Mouse (Mus musculus): ENCODE results near the gene Npas4. TPM values are rescaled to one million over a fixed set of nuclear protein-coding genes. Genes with fewer than 3 reads are reported as not detected.
"Not testable (repeated sequence)": the region's sequence is repeated elsewhere in the genome, so short reads cannot be mapped to it uniquely, and the experiment has no call there.

The Npas4 gene
- polyA plus RNA-seq, 1 experiment from 2014 or later: 0.20 TPM

DNA sequence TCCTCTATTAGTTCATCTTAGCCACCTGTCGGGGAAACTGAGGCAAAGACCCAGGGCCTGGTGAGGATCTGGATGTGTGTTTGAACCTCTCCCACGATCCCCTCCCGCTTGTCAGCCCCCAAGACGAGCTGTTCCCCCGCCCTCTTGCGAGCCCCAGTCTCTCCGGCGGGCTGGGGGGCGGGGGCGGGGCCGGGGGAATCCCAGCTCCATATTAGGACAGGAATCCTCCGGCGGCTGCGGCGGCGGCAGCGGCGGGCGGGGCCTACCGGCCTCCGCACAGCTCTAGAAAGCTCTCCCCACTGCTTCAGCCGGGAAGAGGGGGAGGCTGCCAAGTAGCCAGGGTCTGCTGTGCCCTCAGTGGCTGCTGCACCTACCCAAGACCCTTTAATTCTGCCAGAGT is 600 bp upstream of the Npas4 start:
- under 1% methylated on average over 22 of the region's 22 CpGs for WGBS
- 0 out of 2 replicates have a peak, but pooled peaks have one; percentile 41 for ATAC-seq (ENCODE audit: low FRiP score, low read depth)
- Histone ChIP-seq H3K4me1 (peaks cover 16% of the 10 kb centered on the region; the same call in 1 of the 2 replicates), H3K4me3 (peak overlapping the region; percentile 46), H3K9ac (replicated peaks) (no peak overlapping the region), H3K27ac (replicated peaks) (no peak overlapping the region), H3K36me3 (no peaks in the 10 kb centered on the region), H3K4me2 (replicated peaks) (peak overlapping the region; percentile 57), H3K27me3 (peaks cover 93% of the 10 kb centered on the region), H3K9me3 (no peaks in the 10 kb centered on the region)

DNA sequence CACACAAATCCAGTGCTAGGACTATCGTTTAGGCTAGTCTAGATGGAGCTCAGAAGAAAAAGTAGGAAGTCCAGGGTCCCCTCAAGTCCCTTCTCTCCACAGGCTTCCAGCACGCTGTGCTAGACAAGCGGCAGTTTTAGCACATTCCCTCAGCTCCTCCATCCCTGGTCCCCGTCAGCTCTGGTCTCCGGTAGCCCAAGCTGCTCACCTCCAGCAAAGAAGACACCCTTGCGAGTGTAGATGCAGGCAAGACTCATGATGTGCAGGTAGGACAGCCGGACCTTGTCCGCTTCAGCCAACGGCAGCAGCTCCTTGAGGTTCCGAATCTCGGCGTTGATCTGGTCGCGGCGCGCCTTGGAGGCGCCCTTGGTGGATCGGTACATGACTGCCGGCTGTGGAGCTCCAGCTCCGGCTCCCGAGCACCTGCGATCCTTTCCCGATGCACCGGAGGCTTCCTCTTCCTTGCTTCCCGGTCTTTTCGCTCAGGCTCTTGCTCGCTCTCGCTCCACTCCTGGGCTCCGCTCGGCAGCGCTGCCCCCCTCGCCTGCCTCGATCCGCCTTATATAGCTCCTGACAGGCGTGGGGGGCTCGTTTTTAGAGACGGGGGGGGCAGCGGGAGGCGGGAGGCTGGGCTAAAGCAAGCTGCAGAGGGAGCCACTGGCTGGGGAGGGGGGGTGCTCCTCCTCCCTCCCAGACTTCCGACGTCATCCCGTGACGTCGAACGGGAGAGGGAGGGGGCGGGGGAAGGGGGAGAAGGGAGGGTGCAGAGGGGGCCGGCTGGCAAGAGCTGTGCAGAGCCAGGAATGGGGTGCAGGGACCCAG is 471 bp downstream of the Npas4 start:
- H3K27ac ChIP-seq (replicated peaks): no peak overlapping the region
- H3K9ac ChIP-seq (replicated peaks): peak overlapping the region; percentile 51
- H3K36me3 ChIP-seq: no peaks in the 10 kb centered on the region
- ATAC-seq (ENCODE audit: low FRiP score, low read depth): no peak
- peaks cover 16% of the 10 kb centered on the region; the same call in 1 of the 2 replicates for H3K4me1 ChIP-seq
- peak overlapping the region; percentile 46 for H3K4me3 ChIP-seq
- H3K4me2 ChIP-seq (replicated peaks): peak overlapping the region; percentile 57
- H3K9me3 ChIP-seq: no peaks in the 10 kb centered on the region
- WGBS: 15% methylated on average over 47 of the region's 47 CpGs
- H3K27me3 ChIP-seq: peaks cover 98% of the 10 kb centered on the region

DNA sequence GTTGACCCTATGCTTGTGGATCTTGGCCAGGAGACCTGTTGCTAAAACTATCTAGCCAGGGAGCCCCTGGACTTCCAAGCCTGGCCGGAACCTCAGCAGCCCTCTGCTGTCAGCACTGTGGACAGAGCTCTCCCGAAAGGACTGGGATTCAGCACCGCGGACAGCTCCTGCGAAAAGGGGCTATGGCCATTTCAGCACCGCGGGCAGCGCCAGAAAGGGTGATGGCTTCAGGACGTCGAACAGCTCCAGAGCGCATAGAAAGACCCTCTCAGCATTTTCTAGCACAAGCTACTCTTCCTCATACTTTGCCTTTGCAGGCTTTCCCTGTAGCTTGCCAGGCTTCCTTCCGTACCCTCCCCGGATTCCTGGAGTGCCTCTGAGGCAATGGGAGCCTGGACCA is 1.1 kb downstream of the Npas4 start:
- 2% methylated on average over 13 of the region's 13 CpGs for WGBS
- no peak for ATAC-seq (ENCODE audit: low FRiP score, low read depth)
- Histone ChIP-seq H3K4me1 (peaks cover 16% of the 10 kb centered on the region; the same call in 1 of the 2 replicates), H3K4me2 (replicated peaks) (peak overlapping the region; percentile 57), H3K27me3 (peaks cover 100% of the 10 kb centered on the region), H3K9me3 (no peaks in the 10 kb centered on the region), H3K36me3 (no peaks in the 10 kb centered on the region), H3K4me3 (peak overlapping the region; percentile 46), H3K9ac (replicated peaks) (no peak overlapping the region), H3K27ac (replicated peaks) (no peak overlapping the region)

DNA sequence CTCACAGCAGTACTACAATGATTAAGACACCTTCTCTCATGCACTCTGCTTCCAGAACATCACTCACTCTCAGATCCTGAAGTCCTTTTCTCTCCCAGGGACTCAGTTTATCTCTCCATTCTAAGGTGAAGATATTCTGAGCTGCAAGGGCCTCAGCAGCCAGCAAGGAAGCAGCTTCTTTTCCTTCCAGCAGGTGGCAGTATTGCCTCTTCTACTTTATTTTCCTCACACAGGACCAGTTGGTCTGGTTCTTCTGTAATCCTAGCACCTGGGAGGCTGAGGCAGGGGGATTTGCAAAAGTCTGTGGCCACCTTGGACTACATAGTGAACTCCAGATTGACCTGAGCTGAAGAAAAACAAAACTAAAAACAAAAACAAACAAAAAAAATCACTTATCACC is 8.3 kb downstream of the Npas4 start:
- ATAC-seq (ENCODE audit: low FRiP score, low read depth): no peak
- Histone ChIP-seq H3K4me3 (no peak overlapping the region), H3K27me3 (peaks cover 47% of the 10 kb centered on the region), H3K9ac (replicated peaks) (no peak overlapping the region), H3K4me2 (replicated peaks) (no peak overlapping the region), H3K36me3 (no peaks in the 10 kb centered on the region), H3K27ac (replicated peaks) (no peak overlapping the region), H3K4me1 (no peaks in the 10 kb centered on the region), H3K9me3 (no peaks in the 10 kb centered on the region)

DNA sequence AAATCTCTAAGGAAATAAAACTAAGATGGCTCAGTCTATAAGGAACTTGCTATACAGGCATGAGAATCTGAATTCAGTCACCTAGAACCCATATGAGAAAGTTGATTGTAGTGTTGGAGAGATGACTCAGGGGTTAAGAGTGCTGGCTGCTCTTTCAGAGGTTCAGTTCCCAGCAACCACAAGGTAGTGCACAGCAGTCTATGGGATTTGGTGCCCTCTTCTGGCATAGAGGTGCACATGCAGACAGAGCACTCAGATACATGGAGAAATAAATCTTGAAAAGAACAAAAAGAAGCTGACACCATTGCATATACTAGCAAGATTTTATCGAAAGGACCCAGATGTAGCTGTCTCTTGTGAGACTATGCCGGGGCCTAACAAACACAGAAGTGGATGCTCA is 21.9 kb downstream of the Npas4 start:
- H3K4me1 ChIP-seq: peaks cover 2% of the 10 kb centered on the region; the same call in 1 of the 2 replicates
- H3K36me3 ChIP-seq: peaks cover 36% of the 10 kb centered on the region
- H3K9ac ChIP-seq (replicated peaks): no peak overlapping the region
- WGBS: 92% methylated on average over 2 of the region's 2 CpGs
- H3K27ac ChIP-seq (replicated peaks): no peak overlapping the region
- no peaks in the 10 kb centered on the region for H3K9me3 ChIP-seq
- H3K4me2 ChIP-seq (replicated peaks): no peak overlapping the region
- no peak overlapping the region for H3K4me3 ChIP-seq
- no peak for ATAC-seq (ENCODE audit: low FRiP score, low read depth)
- no peaks in the 10 kb centered on the region for H3K27me3 ChIP-seq

DNA sequence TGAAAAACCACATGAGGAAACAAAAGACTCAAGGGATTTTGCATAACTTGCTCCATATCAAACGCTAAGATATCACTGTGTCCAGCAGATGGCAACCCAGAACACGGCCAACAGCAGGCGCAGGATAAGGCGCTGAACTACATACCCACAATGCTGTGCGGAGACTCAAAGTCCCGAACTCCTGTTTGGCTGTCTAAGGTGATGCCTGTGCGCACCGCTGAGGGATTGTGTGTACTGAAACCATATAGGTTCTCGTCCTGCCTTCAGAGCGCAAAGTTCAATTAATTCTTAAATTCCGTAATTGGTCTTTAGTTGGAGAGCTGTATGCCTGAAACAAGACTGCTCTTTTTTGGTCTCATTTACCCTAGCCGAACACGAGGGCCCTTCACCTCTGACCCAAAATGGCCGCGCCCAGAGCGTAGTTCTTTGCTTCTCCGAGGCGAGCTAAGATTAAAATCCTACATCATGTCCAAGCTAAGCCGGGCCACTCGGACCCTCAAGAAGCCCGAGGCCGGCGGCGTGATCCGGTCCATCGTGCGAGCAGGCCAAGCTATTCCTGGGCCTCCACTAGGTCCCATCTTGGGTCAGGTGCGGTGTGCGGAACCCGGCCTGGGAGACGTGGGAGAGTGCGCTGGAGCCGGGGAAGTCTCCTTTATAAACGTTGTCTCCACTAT is 28.1 kb downstream of the Npas4 start, which contains the start of gene Mrpl11:
Gene Mrpl11 (plus strand): TSS at position 220 of the 674 bp plus-strand sequence.
- Histone ChIP-seq H3K9ac (replicated peaks) (peak within 1 kb of the TSS; percentile 80), H3K27ac (replicated peaks) (peak within 1 kb of the TSS; percentile 78), H3K27me3 (peaks cover 5% of the 10 kb centered on the region; the same call in 1 of the 2 replicates), H3K4me2 (replicated peaks) (peak within 1 kb of the TSS; percentile 83), H3K4me1 (peaks cover 8% of the 10 kb centered on the region), H3K9me3 (no peaks in the 10 kb centered on the region), H3K36me3 (peaks cover 27% of the 10 kb centered on the region), H3K4me3 (peak within 1 kb of the TSS; percentile 85)
- WGBS: under 1% methylated on average over 34 of the region's 34 CpGs
- peak; percentile 94 for ATAC-seq (ENCODE audit: low FRiP score, low read depth)

DNA sequence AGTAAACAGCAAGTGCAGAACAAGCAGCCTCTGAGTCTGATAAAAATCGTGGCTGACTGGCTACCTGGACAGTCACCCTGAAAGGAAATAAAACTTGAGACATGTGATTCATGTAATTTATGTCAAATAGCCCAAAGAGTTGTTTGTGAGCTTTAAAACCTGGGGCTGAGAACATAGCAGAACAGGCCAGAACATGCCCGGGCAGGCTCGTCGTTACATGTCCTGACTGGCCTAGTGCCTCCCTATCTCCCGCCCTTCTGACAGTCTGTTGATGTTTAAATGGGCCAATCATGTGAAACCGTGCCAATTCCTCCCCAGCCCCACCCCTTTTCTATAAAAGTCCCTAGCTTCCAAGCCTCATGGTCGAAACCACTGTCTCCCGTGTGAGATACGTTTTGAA is 41.5 kb downstream of the Npas4 start:
- H3K9me3 ChIP-seq; H3K9ac ChIP-seq (replicated peaks); H3K4me3 ChIP-seq; H3K36me3 ChIP-seq; H3K27ac ChIP-seq (replicated peaks); H3K4me2 ChIP-seq (replicated peaks); H3K27me3 ChIP-seq; ATAC-seq (ENCODE audit: low FRiP score, low read depth); H3K4me1 ChIP-seq: not testable (repeated sequence)
- 87% methylated on average over 9 of the region's 9 CpGs for WGBS

DNA sequence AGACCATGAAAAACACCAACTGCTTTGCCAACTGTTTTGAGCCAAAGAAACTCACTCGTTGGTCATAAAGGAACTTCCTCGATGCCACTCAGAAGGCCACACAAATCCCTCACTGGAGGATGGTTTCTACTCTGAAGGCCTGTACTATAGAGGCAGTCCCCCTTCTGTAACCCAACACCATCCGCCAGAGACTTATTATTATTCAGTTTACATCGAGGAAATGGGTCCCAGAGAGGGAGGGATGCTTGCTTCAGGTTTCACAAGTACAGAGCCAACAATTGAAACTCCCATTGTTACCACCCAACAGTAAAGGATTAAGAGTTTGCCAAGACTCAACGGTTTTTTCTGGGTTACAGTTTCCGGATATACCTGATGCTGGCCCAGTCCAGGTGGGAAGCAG is 44.6 kb downstream of the Npas4 start:
- no peak for ATAC-seq (ENCODE audit: low FRiP score, low read depth)
- WGBS: 45% methylated on average over 6 of the region's 6 CpGs
- no peaks in the 10 kb centered on the region for H3K9me3 ChIP-seq
- H3K4me2 ChIP-seq (replicated peaks): no peak overlapping the region
- H3K4me3 ChIP-seq: no peak overlapping the region
- peaks cover 6% of the 10 kb centered on the region for H3K4me1 ChIP-seq
- no peak overlapping the region for H3K9ac ChIP-seq (replicated peaks)
- H3K27me3 ChIP-seq: peaks cover 22% of the 10 kb centered on the region
- H3K27ac ChIP-seq (replicated peaks): no peak overlapping the region
- no peaks in the 10 kb centered on the region for H3K36me3 ChIP-seq

DNA sequence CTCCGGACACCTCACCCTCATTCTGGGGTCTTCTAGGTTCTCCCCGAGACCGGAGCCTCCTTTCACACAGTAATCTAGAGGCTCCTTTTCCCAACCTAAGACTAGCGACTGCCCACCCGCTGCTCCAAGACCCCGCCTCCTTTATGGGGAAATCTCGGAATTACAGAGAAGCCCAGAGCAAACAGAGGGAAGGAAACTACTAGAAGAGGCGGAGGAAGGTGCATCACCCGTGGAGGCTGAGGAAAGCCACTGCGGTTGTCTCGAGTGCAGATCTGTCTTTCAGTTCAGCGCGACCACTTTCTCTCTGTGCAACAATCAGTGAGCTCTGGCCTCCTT is 46.9 kb downstream of the Npas4 start:
- Histone ChIP-seq H3K4me2 (replicated peaks) (peak overlapping the region; percentile 98), H3K4me1 (peaks cover 6% of the 10 kb centered on the region), H3K9me3 (no peaks in the 10 kb centered on the region), H3K9ac (replicated peaks) (peak overlapping the region; percentile 71), H3K27me3 (peaks cover 23% of the 10 kb centered on the region), H3K27ac (replicated peaks) (no peak overlapping the region), H3K4me3 (peak overlapping the region; percentile 68), H3K36me3 (no peaks in the 10 kb centered on the region)
- no peak for ATAC-seq (ENCODE audit: low FRiP score, low read depth)
- 9% methylated on average over 13 of the region's 13 CpGs for WGBS

DNA sequence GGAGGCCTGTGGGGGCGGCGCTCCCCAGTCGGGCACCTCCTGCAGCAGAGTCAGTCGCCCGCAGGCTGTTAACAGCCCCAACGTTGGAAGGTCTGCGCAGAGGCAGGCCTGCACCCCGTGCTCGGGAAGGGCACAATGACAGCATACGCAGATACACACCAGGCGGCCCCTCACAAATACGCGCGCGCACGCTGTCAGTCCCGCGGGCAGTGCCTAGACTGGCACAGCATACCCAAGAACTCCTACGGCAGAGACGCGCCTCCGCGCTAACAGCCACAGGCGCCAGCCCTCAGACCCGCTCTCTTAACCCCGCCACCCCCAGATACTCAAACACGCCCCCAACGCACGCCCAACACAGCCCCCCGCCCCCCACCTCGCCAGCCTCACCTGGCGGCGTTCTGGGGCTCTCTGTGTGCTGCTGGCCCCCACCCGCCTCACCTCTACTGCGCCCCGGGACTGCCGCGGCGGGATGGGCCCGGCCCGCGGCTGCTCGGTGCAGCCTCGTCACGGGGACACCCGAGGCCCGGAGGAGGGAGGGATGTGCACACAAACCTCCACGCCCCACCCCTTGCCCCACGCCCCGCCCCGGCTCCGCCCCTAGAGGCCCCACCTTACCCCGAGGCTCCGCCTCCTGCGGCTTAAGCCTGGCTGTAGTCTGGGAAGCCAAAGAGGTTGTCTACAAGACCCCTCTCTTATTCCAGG is 47.4 kb downstream of the Npas4 start, which contains the start of gene Peli3:
Gene Peli3 (minus strand): TSS at position 577 of the 702 bp plus-strand sequence.
- peak within 1 kb of the TSS; percentile 98 for H3K4me2 ChIP-seq (replicated peaks)
- peaks cover 23% of the 10 kb centered on the region for H3K27me3 ChIP-seq
- peak within 1 kb of the TSS; percentile 68 for H3K4me3 ChIP-seq
- H3K9ac ChIP-seq (replicated peaks): peak within 1 kb of the TSS; percentile 71
- H3K4me1 ChIP-seq: peaks cover 6% of the 10 kb centered on the region
- ATAC-seq (ENCODE audit: low FRiP score, low read depth): peak; percentile 96
- no peaks in the 10 kb centered on the region for H3K9me3 ChIP-seq
- H3K36me3 ChIP-seq: no peaks in the 10 kb centered on the region
- WGBS: under 1% methylated on average over 50 of the region's 55 CpGs
- peak within 1 kb of the TSS; percentile 30; the same call in 1 of the 2 replicates for H3K27ac ChIP-seq (replicated peaks)

DNA sequence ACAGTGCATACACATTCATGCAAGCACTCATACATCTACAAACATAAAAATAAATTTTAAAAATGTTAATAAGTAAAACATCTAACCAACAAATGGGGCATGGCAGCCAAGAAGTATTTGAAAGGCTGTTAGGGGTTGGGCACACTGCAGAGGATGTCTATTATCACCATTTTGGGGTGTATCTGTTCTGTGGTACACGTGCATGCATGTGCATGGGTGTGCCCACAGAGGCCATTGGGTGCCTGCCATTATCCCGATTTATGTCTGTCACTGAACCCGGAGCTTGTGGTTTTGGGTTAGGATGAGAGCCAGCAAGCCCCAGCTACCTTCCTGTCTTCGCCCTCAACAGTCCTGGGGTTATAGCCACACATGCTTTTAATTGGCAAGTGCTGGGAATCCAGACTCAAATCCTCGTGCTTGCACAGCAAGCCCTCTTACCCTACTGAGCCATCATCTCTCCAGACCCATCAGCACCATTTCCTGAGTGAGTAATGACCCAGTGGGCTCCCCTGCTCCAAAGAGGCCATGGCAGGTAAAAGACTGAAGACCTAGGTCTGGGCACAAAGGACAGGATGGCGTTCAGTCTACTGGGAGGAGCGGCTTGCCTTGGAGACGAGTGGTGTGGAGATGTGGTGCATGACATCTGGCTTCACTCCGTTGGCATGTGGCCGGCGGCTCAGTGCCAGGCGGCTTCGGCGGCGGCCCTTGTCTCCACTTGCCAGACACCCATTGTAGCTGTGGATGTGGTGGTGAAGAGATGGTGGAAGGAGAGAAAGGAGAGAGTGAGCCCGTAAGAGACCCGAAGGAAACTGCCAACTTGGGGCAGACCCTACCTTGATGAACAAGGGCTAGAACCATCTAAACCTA is 52.4 kb downstream of the Npas4 start:
- Histone ChIP-seq H3K4me3 (no peak overlapping the region), H3K27ac (replicated peaks) (no peak overlapping the region), H3K9ac (replicated peaks) (no peak overlapping the region), H3K36me3 (no peaks in the 10 kb centered on the region), H3K4me2 (replicated peaks) (no peak overlapping the region), H3K4me1 (peaks cover 6% of the 10 kb centered on the region), H3K27me3 (peaks cover 21% of the 10 kb centered on the region), H3K9me3 (no peaks in the 10 kb centered on the region)
- 89% methylated on average over 17 of the region's 17 CpGs for WGBS
- no peak for ATAC-seq (ENCODE audit: low FRiP score, low read depth)
